Mouse (Mus musculus): ENCODE measurements around the gene Grin3b. TPM values are rescaled to one million over a fixed set of nuclear protein-coding genes. Genes with fewer than 3 reads are reported as not detected.

The Grin3b gene
- polyA plus RNA-seq, 1 experiment: 0.38 TPM

- TF ChIP-seq CTCF (IDR thresholded peaks at IDR 0.05; ENCODE audit: borderline replicate concordance, extremely low read depth, insufficient read depth, insufficient read length) (no peak), POLR2A (IDR thresholded peaks at IDR 0.05; ENCODE audit: borderline replicate concordance, extremely low read depth, insufficient read depth, insufficient read length, poor library complexity, severe bottlenecking) (no peak)
Observed at GRCm38 (mm10) chr10:79984871-79985270, 14.4 kb downstream of the Grin3b start.

GRCm38 (mm10) chr10:79985334-79986231, 15.1 kb downstream of the Grin3b start:
- peak; percentile 76 for DNase-seq (ENCODE audit: low read depth)
- no peak for TF ChIP-seq CTCF (IDR thresholded peaks at IDR 0.05; ENCODE audit: borderline replicate concordance, extremely low read depth, insufficient read depth, insufficient read length)
- no peak for TF ChIP-seq POLR2A (IDR thresholded peaks at IDR 0.05; ENCODE audit: borderline replicate concordance, extremely low read depth, insufficient read depth, insufficient read length, poor library complexity, severe bottlenecking)

More at GRCm38 (mm10) chr10:79984871-79985270, 14.4 kb downstream of the Grin3b start:
- peak; percentile 100 for DNase-seq (ENCODE audit: low read depth)

GRCm38 (mm10) chr10:79986232-79986878, 15.8 kb downstream of the Grin3b start:
- TF ChIP-seq CTCF (IDR thresholded peaks at IDR 0.05; ENCODE audit: borderline replicate concordance, extremely low read depth, insufficient read depth, insufficient read length): no peak
- DNase-seq (ENCODE audit: low read depth): no peak

- TF ChIP-seq CTCF (IDR thresholded peaks at IDR 0.05; ENCODE audit: borderline replicate concordance, extremely low read depth, insufficient read depth, insufficient read length): peak; percentile 78
- no peak for TF ChIP-seq POLR2A (IDR thresholded peaks at IDR 0.05; ENCODE audit: borderline replicate concordance, extremely low read depth, insufficient read depth, insufficient read length, poor library complexity, severe bottlenecking)
- peak; percentile 80 for DNase-seq (ENCODE audit: low read depth)
Observed at GRCm38 (mm10) chr10:79986963-79987362, 16.4 kb downstream of the Grin3b start.

GRCm38 (mm10) chr10:79987771-79988505, 17.4 kb downstream of the Grin3b start:
- no peak for DNase-seq (ENCODE audit: low read depth)
- TF ChIP-seq POLR2A (IDR thresholded peaks at IDR 0.05; ENCODE audit: borderline replicate concordance, extremely low read depth, insufficient read depth, insufficient read length, poor library complexity, severe bottlenecking): no peak
- TF ChIP-seq CTCF (IDR thresholded peaks at IDR 0.05; ENCODE audit: borderline replicate concordance, extremely low read depth, insufficient read depth, insufficient read length): no peak

GRCm38 (mm10) chr10:79988506-79989271, 18.2 kb downstream of the Grin3b start, which contains the start of gene Cnn2:
Gene Cnn2 (plus strand): TSS chr10:79988584.
- peak; percentile 24 for DNase-seq (ENCODE audit: low read depth)
- TF ChIP-seq CTCF (IDR thresholded peaks at IDR 0.05; ENCODE audit: borderline replicate concordance, extremely low read depth, insufficient read depth, insufficient read length): no peak

GRCm38 (mm10) chr10:79989272-79989786, 18.8 kb downstream of the Grin3b start:
- TF ChIP-seq POLR2A (IDR thresholded peaks at IDR 0.05; ENCODE audit: borderline replicate concordance, extremely low read depth, insufficient read depth, insufficient read length, poor library complexity, severe bottlenecking) (no peak), CTCF (IDR thresholded peaks at IDR 0.05; ENCODE audit: borderline replicate concordance, extremely low read depth, insufficient read depth, insufficient read length) (no peak)
- no peak for DNase-seq (ENCODE audit: low read depth)

GRCm38 (mm10) chr10:79989870-79990269, 19.4 kb downstream of the Grin3b start:
- TF ChIP-seq CTCF (IDR thresholded peaks at IDR 0.05; ENCODE audit: borderline replicate concordance, extremely low read depth, insufficient read depth, insufficient read length) (no peak), POLR2A (IDR thresholded peaks at IDR 0.05; ENCODE audit: borderline replicate concordance, extremely low read depth, insufficient read depth, insufficient read length, poor library complexity, severe bottlenecking) (no peak)
- DNase-seq (ENCODE audit: low read depth): no peak

- no peak for TF ChIP-seq CTCF (IDR thresholded peaks at IDR 0.05; ENCODE audit: borderline replicate concordance, extremely low read depth, insufficient read depth, insufficient read length)
- no peak for TF ChIP-seq POLR2A (IDR thresholded peaks at IDR 0.05; ENCODE audit: borderline replicate concordance, extremely low read depth, insufficient read depth, insufficient read length, poor library complexity, severe bottlenecking)
- DNase-seq (ENCODE audit: low read depth): no peak
Observed at GRCm38 (mm10) chr10:79991099-79991498, 20.6 kb downstream of the Grin3b start.

- peak; percentile 13; the same call in 1 of the 2 replicates for TF ChIP-seq CTCF (IDR thresholded peaks at IDR 0.05; ENCODE audit: borderline replicate concordance, extremely low read depth, insufficient read depth, insufficient read length)
- no peak for TF ChIP-seq POLR2A (IDR thresholded peaks at IDR 0.05; ENCODE audit: borderline replicate concordance, extremely low read depth, insufficient read depth, insufficient read length, poor library complexity, severe bottlenecking)
- DNase-seq (ENCODE audit: low read depth): no peak
Observed at GRCm38 (mm10) chr10:79991548-79991947, 21.0 kb downstream of the Grin3b start.

Data from brain, embryonic 14.5 days (tissue).